Mouse (Mus musculus): ENCODE measurements at regions not wholly inside any gene's neighbourhood (a gene's known extent, or its start where the extent isn't known, plus 50 kb on each side); places are given as distances from the start of the nearest gene placed in this dataset.
"Not testable (repeated sequence)": the region's sequence is repeated elsewhere in the genome, so short reads cannot be mapped to it uniquely, and the experiment has no call there.

DNA sequence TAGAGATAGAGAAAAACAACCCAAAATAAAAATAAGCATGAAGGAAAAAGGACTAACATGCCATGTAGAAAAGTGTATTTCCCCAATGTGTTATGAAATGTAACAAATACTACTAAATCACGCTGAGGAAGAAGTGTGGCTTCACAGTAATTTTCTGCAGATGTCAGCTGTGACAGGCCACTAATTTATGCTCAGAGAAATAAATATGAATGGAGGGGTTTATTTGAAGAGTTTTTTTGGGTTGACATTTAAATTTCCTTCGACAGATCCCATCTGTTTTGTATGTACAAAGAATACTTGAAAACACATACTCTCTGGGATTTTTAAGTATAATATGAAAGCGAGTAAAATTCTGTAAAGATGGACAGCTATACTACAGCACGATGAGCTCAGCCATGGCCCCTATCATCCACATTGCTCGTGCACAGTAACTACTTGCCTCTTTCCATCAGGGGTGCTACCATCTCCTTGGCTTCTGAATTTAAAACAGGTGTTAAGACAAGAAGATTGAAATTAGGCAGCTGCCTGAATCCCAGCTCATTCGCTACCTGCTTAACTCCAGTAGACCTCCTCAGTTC, 605.1 kb downstream of the Gm4340 start:
- no peak for DNase-seq

DNA sequence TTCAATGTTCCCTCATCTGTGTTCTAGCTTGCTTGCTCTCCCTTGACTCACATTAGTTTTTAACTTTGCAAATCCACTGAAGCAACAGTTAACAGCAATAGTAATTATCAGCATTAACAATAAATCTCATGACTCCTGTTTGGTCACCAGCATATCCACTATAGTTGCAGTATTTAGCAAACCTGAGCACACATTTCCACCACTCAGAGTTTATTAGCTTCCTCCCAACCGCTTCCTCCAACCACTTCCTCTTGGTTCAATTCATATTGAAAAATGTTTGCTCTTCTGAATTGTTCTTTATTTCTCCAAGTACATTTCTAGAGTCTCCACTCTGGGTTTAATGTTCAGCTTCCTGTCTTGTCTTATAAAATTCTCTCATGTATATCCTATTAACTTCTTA, 611.0 kb downstream of the Gm4340 start:
- no peak for DNase-seq

DNA sequence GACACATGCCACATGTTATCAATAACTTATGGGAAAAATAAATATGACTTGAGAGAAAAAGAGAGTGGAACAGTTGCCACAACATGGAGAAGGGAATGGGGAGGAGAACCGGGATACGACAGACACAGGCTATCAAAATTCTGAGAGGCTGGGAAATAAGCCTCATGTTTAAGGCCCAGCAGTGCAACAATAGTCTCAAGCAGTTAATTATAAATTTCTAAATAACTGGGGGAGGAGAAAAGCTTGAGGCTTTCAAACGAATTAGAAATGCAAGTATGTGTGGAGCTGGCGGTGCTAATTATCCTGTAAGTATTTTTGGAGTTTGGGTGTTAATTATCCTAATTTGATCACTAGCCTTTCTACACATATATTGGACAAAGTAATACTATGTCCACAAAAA, 624.4 kb downstream of the Gm4340 start:
- no peak for DNase-seq

GRCm38 (mm10) chr10:104851821-104852220, 658.0 kb downstream of the Gm4340 start:
- DNase-seq, result no peak

DNA sequence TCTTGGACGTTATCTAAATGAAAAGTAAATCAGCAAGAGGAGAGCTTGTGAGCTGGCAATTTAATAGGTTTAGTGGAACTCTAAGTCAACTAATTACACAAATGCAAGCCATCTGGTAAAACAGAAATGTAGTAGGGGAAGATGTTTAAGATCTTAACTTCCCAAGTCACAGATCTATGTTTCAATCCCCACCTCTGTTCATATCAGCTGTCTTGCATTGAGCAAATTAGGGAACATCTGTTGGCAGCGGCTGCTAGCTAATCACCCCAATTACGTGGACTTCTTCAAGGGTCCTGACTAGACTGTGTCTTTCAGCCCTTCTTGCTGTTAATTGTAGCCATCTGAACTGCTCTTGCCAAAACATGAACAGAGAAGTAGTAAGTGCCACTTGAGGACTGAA, 659.3 kb downstream of the Gm4340 start:
- DNase-seq, result no peak

GRCm38 (mm10) chr10:104878246-104878645, 684.4 kb downstream of the Gm4340 start:
- no peak for DNase-seq

DNA sequence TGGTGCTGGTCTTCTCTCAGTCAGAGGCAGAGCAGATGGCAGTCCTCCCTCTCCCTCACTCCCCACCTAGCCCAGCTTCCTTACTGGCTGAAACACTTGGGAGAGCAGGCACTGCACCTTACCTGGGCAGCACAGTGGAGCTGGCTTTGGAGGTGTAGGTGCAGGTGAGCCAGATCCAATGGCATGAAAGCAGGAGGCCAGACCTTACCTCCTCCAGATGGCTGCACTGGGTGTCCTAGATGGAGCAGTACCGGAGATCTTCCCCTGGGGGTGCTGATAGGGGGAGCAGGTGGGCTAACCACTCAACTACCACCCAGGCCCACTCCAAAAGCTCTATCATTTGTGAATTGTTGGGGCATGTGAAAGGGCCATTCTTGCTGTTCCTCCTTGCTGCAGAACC, 660.0 kb downstream of the Tmtc2 start:
- DNase-seq, result peak; percentile 8 to 19

- DNase-seq, result no peak
Measured at GRCm38 (mm10) chr10:104915521-104915920, 658.7 kb downstream of the Tmtc2 start.

- DNase-seq, result no peak
Measured at GRCm38 (mm10) chr10:104936660-104937059, 637.6 kb downstream of the Tmtc2 start.

- no peak for DNase-seq
Measured at GRCm38 (mm10) chr10:104946372-104946771, 627.9 kb downstream of the Tmtc2 start.

GRCm38 (mm10) chr10:104948821-104949220, 625.4 kb downstream of the Tmtc2 start:
- DNase-seq, result not testable (repeated sequence)

- DNase-seq, result no peak
Measured at GRCm38 (mm10) chr10:104968381-104968908, 605.8 kb downstream of the Tmtc2 start.
